Mouse (Mus musculus) lung, adult 2 months (tissue): ENCODE measurements around the gene Mrpl19.

Experiments used
- CTCF ChIP-seq: fragments of 200-500 bp; IDR thresholded peaks from 2 replicates; pipeline ENCODE4 v1.5.1; 2011; ENCODE audit warnings: mild to moderate bottlenecking, low read length, control low read depth; ENCODE audit not compliant: insufficient read depth
- POLR2A ChIP-seq: fragments of 200-500 bp; IDR thresholded peaks from 2 replicates; pipeline ENCODE4 v1.6.1; 2011; ENCODE audit warnings: low read depth, mild to moderate bottlenecking, control low read depth, low read length, borderline replicate concordance; ENCODE audit errors: extremely low read depth

DNA sequence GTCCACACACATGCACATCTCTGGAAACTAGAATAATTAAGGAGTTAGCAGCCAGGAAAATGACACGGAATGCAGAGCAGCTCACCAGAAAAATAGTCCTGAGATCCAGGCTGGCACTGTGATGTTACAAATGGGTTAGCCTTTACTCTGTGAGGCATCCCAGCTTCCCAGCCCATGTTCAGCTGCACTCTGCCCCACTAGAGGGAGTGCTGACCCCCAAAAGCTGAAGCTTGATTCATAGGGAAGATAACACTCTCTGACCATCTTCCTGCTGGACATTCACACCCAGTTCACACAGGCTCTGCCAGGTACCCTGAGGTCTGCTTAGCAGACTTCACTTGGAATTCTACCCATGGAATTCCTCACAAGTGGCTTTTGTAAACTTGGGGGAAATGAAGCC, 5.5 kb downstream of the Mrpl19 start:
- TF ChIP-seq CTCF (no peak), POLR2A (no peak)
